Mouse (Mus musculus): ENCODE data around the gene 2700049A03Rik.

2700049A03Rik gene

GRCm38 (mm10) chr12:71183736-71184135 is 47.1 kb downstream of the 2700049A03Rik start:
- DNase-seq (ENCODE audit: low read depth, low spot score), result no peak

- no peak for DNase-seq (ENCODE audit: low read depth, low spot score)
Observed at GRCm38 (mm10) chr12:71184396-71184795, 47.7 kb downstream of the 2700049A03Rik start.

- peak; percentile 49 for DNase-seq (ENCODE audit: low read depth, low spot score)
Observed at GRCm38 (mm10) chr12:71192705-71193104, 56.1 kb downstream of the 2700049A03Rik start.

- no peak for DNase-seq (ENCODE audit: low read depth, low spot score)
Observed at GRCm38 (mm10) chr12:71197671-71198070, 61.0 kb downstream of the 2700049A03Rik start.

- DNase-seq (ENCODE audit: low read depth, low spot score), result no peak
Observed at GRCm38 (mm10) chr12:71201753-71202152, 65.1 kb downstream of the 2700049A03Rik start.

GRCm38 (mm10) chr12:71204303-71204702 is 67.7 kb downstream of the 2700049A03Rik start:
- DNase-seq (ENCODE audit: low read depth, low spot score), result no peak

- no peak for DNase-seq (ENCODE audit: low read depth, low spot score)
Observed at GRCm38 (mm10) chr12:71217191-71217590, 80.5 kb downstream of the 2700049A03Rik start.

- DNase-seq (ENCODE audit: low read depth, low spot score), result no peak
Observed at GRCm38 (mm10) chr12:71217866-71218522, 81.3 kb downstream of the 2700049A03Rik start.

GRCm38 (mm10) chr12:71222761-71223160 is 86.1 kb downstream of the 2700049A03Rik start:
- DNase-seq (ENCODE audit: low read depth, low spot score), result no peak

- DNase-seq (ENCODE audit: low read depth, low spot score), result no peak
Observed at GRCm38 (mm10) chr12:71227769-71228168, 91.1 kb downstream of the 2700049A03Rik start.

- DNase-seq (ENCODE audit: low read depth, low spot score), result no peak
Observed at GRCm38 (mm10) chr12:71228925-71229649, 92.4 kb downstream of the 2700049A03Rik start.

GRCm38 (mm10) chr12:71231561-71231960 is 94.9 kb downstream of the 2700049A03Rik start:
- no peak for DNase-seq (ENCODE audit: low read depth, low spot score)

GRCm38 (mm10) chr12:71233426-71233825 is 96.8 kb downstream of the 2700049A03Rik start:
- DNase-seq (ENCODE audit: low read depth, low spot score), result no peak

- DNase-seq (ENCODE audit: low read depth, low spot score), result no peak
Observed at GRCm38 (mm10) chr12:71237074-71237473, 100.4 kb downstream of the 2700049A03Rik start.

- DNase-seq (ENCODE audit: low read depth, low spot score), result no peak
Observed at GRCm38 (mm10) chr12:71242791-71243190, 106.1 kb downstream of the 2700049A03Rik start.

- no peak for DNase-seq (ENCODE audit: low read depth, low spot score)
Observed at GRCm38 (mm10) chr12:71244766-71245390, 108.2 kb downstream of the 2700049A03Rik start.

- DNase-seq (ENCODE audit: low read depth, low spot score), result no peak
Observed at GRCm38 (mm10) chr12:71247191-71247590, 110.5 kb downstream of the 2700049A03Rik start.

- DNase-seq (ENCODE audit: low read depth, low spot score), result no peak
Observed at GRCm38 (mm10) chr12:71249348-71249747, 112.7 kb downstream of the 2700049A03Rik start.

- no peak for DNase-seq (ENCODE audit: low read depth, low spot score)
Observed at GRCm38 (mm10) chr12:71252509-71253167, 116.0 kb downstream of the 2700049A03Rik start.

GRCm38 (mm10) chr12:71254779-71255178 is 118.1 kb downstream of the 2700049A03Rik start:
- DNase-seq (ENCODE audit: low read depth, low spot score), result no peak

GRCm38 (mm10) chr12:71258196-71258920 is 121.7 kb downstream of the 2700049A03Rik start:
- no peak for DNase-seq (ENCODE audit: low read depth, low spot score)
